Mouse (Mus musculus) hindbrain, embryonic 14.5 days (tissue): Measurements from ENCODE around the gene Fam189a1. TPM values are rescaled to one million over a fixed set of nuclear protein-coding genes. Genes with fewer than 3 reads are reported as not detected.
A peak's percentile ranks its signal among the peaks of the same experiment; 100 is the strongest.

Source experiments
- ATAC-seq: fragments of 200-750 bp; cut with Nextera tagmentation; 2 replicates; pipeline ENCODE4 v1.8.0; 2017; ENCODE audit warnings: moderate number of reproducible peaks, mild to moderate bottlenecking, moderate TSS enrichment, moderate library complexity; ENCODE audit not compliant: low FRiP score
- DNase-seq: peaks from one replicate; pipeline ENCODE4 v3.0.0-alpha.2; 2015; ENCODE audit warnings: low spot score
- H3K27ac ChIP-seq: fragments of 300-500 bp; sonication (generic); 2 replicates; pipeline ENCODE4 v1.5.1; 2014; ENCODE audit warnings: mild to moderate bottlenecking, moderate library complexity
- H3K27me3 ChIP-seq: fragments of 300-500 bp; sonication (generic); 2 replicates; pipeline ENCODE4 v1.6.1; 2014; ENCODE audit warnings: mild to moderate bottlenecking, low read length, mixed read lengths; ENCODE audit not compliant: control insufficient read depth, insufficient read depth
- H3K36me3 ChIP-seq: fragments of 300-500 bp; sonication (generic); replicated peaks from 2 replicates; pipeline ENCODE4 v1.6.1; 2014; ENCODE audit not compliant: control insufficient read depth, insufficient read depth
- H3K4me1 ChIP-seq: fragments of 300-500 bp; sonication (generic); replicated peaks from 2 replicates; pipeline ENCODE4 v1.6.1; 2014; ENCODE audit warnings: antibody characterized with exemption, low read length, mixed read lengths; ENCODE audit not compliant: control insufficient read depth, insufficient read depth
- H3K4me2 ChIP-seq: fragments of 300-500 bp; sonication (generic); replicated peaks from 2 replicates; pipeline ENCODE4 v1.6.1; 2014; ENCODE audit warnings: mild to moderate bottlenecking, moderate library complexity
- H3K4me3 ChIP-seq: fragments of 300-500 bp; sonication (generic); replicated peaks from 2 replicates; pipeline ENCODE4 v1.5.1; 2014; ENCODE audit warnings: mild to moderate bottlenecking, low read length
- H3K9ac ChIP-seq: fragments of 300-500 bp; sonication (generic); 2 replicates; pipeline ENCODE4 v1.6.1; 2014
- H3K9me3 ChIP-seq: fragments of 300-500 bp; sonication (generic); 2 replicates; pipeline ENCODE4 v1.6.1; 2016; ENCODE audit warnings: low read length; ENCODE audit not compliant: control insufficient read depth
- WGBS: fragments of 180-500 bp; shearing (Covaris S2); extraction: QIAGEN DNeasy Blood & Tissue Kit; methylation state at CpG from one replicate; pipeline ENCODE4 v1.1.7; 2014; 5-methylcytosine and 5-hydroxymethylcytosine counted together
- polyA plus RNA-seq: library from polyadenylated mRNA; unstranded; fragments of >200 nt; fragmentation: Nextera tagmentation; extraction: Ambion mirVana; gene quantifications from 2 replicates; pipeline ENCODE4 v1.2.1, GENCODE M21; 2014

Fam189a1 gene
- polyA plus RNA-seq, 1 experiment from 2014 or later = 15.8 TPM

- Histone ChIP-seq H3K9ac (no peak overlapping the region), H3K36me3 (no peaks in the 10 kb centered on the region), H3K4me1 (peaks cover 7% of the 10 kb centered on the region; the same call in 1 of the 2 replicates), H3K4me2 (no peak overlapping the region), H3K4me3 (no peak overlapping the region), H3K27ac (peak overlapping the region; percentile 43; the same call in 1 of the 2 replicates), H3K27me3 (no peaks in the 10 kb centered on the region), H3K9me3 (no peaks in the 10 kb centered on the region)
- DNase-seq (no peak), ATAC-seq (no peak)
- 64% methylated on average over 4 of the region's 4 CpGs for WGBS
Measured at GRCm38 (mm10) chr7:64930980-64931379, 225.4 kb downstream of the Fam189a1 start.

- Histone ChIP-seq H3K27me3 (no peaks in the 10 kb centered on the region), H3K4me3 (no peak overlapping the region), H3K9me3 (no peaks in the 10 kb centered on the region), H3K4me1 (peaks cover 13% of the 10 kb centered on the region), H3K9ac (no peak overlapping the region), H3K36me3 (no peaks in the 10 kb centered on the region), H3K27ac (no peak overlapping the region), H3K4me2 (no peak overlapping the region)
- ATAC-seq (no peak), DNase-seq (no peak)
- WGBS = 85% methylated on average over 5 of the region's 5 CpGs
Measured at GRCm38 (mm10) chr7:64923918-64924317, 232.5 kb downstream of the Fam189a1 start.

GRCm38 (mm10) chr7:64921189-64921588 is 235.2 kb downstream of the Fam189a1 start:
- no peak; the same call in 1 of the 2 replicates for ATAC-seq
- Histone ChIP-seq H3K4me2 (no peak overlapping the region), H3K36me3 (no peaks in the 10 kb centered on the region), H3K27me3 (no peaks in the 10 kb centered on the region), H3K4me1 (peaks cover 16% of the 10 kb centered on the region), H3K9me3 (peaks cover 7% of the 10 kb centered on the region; the same call in 1 of the 2 replicates), H3K9ac (no peak overlapping the region), H3K27ac (0 out of 2 replicates have a peak overlapping the region, but pooled peaks have one; percentile 27), H3K4me3 (no peak overlapping the region)
- DNase-seq = no peak
- 63% methylated on average over 13 of the region's 13 CpGs for WGBS

DNA sequence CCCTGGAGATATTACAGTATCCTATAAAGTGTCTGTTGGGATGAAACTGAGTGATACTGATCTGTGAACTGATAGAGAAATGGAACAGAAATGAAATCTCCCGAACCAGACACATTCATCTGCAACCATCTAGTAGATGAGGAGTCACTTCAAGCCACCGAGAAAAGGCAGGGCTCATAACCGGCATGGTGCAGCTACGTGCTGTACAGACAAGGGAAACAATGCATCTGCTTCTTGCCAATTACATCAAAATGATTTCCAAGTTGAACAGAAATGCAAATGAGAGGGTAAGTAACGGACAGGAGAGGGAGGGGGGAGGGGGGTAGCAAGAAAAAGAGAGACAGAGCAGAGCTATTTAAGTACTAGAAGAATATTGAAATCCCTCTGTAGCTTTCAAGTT is 235.6 kb downstream of the Fam189a1 start:
- WGBS = 24% methylated on average over 5 of the region's 5 CpGs

DNA sequence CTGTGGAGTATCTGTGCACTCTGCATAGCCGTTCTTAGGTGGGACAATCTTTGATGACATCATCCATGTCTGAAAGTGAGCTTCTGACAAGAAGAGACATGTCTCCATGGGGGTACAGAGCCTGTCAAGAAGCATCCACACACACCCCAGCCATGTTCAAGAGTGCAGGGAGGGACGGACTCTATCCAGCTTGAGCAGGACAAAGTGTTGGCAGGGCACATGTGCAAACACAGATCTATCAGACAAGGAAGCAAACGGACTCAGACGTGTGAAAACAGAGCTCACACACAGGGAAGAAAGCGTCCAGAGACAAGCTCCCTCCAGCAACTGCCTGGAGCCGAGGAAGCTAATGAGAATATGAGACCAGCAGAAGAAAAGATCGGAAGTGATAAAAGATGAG is 239.7 kb downstream of the Fam189a1 start:
- Histone ChIP-seq H3K4me2 (no peak overlapping the region), H3K27ac (0 out of 2 replicates have a peak overlapping the region, but pooled peaks have one; percentile 26), H3K27me3 (no peaks in the 10 kb centered on the region), H3K4me1 (peaks cover 25% of the 10 kb centered on the region), H3K4me3 (no peak overlapping the region), H3K9ac (no peak overlapping the region), H3K36me3 (no peaks in the 10 kb centered on the region), H3K9me3 (peaks cover 7% of the 10 kb centered on the region; the same call in 1 of the 2 replicates)
- DNase-seq (no peak), ATAC-seq (no peak)
- WGBS = 57% methylated on average over 7 of the region's 7 CpGs

More for the DNA sequence above, 235.6 kb downstream of the Fam189a1 start:
- H3K9me3 ChIP-seq = peaks cover 7% of the 10 kb centered on the region; the same call in 1 of the 2 replicates
- peak overlapping the region; percentile 27; the same call in 1 of the 2 replicates for H3K27ac ChIP-seq
- H3K4me2 ChIP-seq = no peak overlapping the region
- no peak for DNase-seq
- peaks cover 21% of the 10 kb centered on the region for H3K4me1 ChIP-seq
- H3K4me3 ChIP-seq = no peak overlapping the region
- no peaks in the 10 kb centered on the region for H3K27me3 ChIP-seq
- ATAC-seq = no peak; the same call in 1 of the 2 replicates
- no peaks in the 10 kb centered on the region for H3K36me3 ChIP-seq
- H3K9ac ChIP-seq = no peak overlapping the region

DNA sequence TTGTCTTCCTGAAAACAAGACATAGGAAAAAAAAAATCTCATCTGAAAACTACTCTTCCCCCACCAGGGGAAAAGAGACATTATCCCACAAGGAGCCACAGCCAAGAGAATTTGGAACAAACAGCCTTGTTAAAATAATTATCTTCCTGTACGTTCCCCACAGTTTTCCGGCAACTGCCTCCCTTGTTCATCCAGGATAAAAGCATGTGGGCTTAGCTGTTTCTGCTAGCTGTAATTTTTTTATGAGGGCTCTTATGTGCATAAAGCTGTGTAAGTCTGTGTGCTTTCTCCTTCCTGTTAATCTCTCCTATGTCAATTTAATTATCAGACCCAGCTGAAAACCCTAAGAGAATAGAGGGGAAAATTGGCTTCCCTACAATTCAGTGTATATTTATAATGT is 241.2 kb downstream of the Fam189a1 start:
- DNase-seq = no peak
- no peak overlapping the region for H3K4me3 ChIP-seq
- H3K4me1 ChIP-seq = peaks cover 15% of the 10 kb centered on the region; the same call in 1 of the 2 replicates
- H3K9me3 ChIP-seq = peaks cover 7% of the 10 kb centered on the region; the same call in 1 of the 2 replicates
- H3K36me3 ChIP-seq = no peaks in the 10 kb centered on the region
- ATAC-seq = no peak
- H3K27ac ChIP-seq = peak overlapping the region; percentile 56; the same call in 1 of the 2 replicates
- no peaks in the 10 kb centered on the region for H3K27me3 ChIP-seq
- 56% methylated on average over 2 of the region's 2 CpGs for WGBS
- no peak overlapping the region for H3K9ac ChIP-seq
- no peak overlapping the region for H3K4me2 ChIP-seq

GRCm38 (mm10) chr7:64911945-64912344 is 244.4 kb downstream of the Fam189a1 start:
- no peak overlapping the region for H3K4me3 ChIP-seq
- H3K9me3 ChIP-seq = no peaks in the 10 kb centered on the region
- DNase-seq (no peak), ATAC-seq (no peak)
- no peaks in the 10 kb centered on the region for H3K36me3 ChIP-seq
- H3K9ac ChIP-seq = no peak overlapping the region
- no peak overlapping the region for H3K4me2 ChIP-seq
- WGBS = 87% methylated on average over 2 of the region's 2 CpGs
- no peak overlapping the region for H3K27ac ChIP-seq
- no peaks in the 10 kb centered on the region for H3K27me3 ChIP-seq
- peaks cover 15% of the 10 kb centered on the region; the same call in 1 of the 2 replicates for H3K4me1 ChIP-seq

DNA sequence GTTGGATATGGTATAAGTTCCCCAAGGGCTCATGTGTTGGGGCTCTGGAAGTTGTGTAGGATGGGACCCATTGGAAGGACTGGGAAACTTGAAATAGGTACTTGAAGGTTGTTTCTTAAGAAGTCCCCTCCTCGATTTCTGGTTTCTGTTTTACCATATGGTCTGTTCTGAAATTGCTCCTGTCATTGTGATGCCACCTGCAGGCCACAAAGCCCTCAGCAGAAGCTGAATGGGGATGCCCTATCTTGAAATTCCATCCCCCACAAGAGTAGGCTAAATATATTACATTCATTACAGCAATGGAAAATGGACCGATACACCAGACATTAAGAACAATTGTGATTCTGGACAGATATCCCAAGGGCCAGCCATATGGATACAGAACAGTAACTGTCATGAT is 246.2 kb downstream of the Fam189a1 start:
- ATAC-seq = no peak
- Histone ChIP-seq H3K27ac (no peak overlapping the region), H3K4me2 (no peak overlapping the region), H3K27me3 (no peaks in the 10 kb centered on the region), H3K36me3 (no peaks in the 10 kb centered on the region), H3K9me3 (no peaks in the 10 kb centered on the region), H3K4me1 (peaks cover 2% of the 10 kb centered on the region; the same call in 1 of the 2 replicates), H3K9ac (no peak overlapping the region), H3K4me3 (no peak overlapping the region)
- no peak for DNase-seq
- WGBS = 86% methylated on average over 2 of the region's 2 CpGs

DNA sequence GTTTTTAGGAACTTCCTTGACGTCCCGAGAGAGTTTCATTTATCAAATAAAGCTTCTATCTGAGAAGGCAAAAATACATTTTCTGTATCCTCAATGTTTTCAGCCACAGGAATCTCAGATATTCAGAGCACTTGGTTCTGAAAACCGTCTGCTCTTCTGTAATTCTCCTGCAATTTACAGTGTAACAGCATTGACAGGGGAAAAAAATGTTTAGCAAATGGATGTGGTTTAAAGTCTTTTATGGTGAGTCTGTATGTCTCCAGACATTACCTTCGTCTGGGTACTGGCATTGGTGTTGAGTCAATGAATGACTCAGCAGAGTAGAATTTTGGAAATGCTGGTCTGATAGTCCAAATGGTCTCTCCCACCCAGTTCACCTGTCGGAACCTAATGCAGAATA is 249.4 kb downstream of the Fam189a1 start:
- WGBS = 82% methylated on average over 5 of the region's 5 CpGs
- Histone ChIP-seq H3K27me3 (no peaks in the 10 kb centered on the region), H3K27ac (no peak overlapping the region), H3K4me1 (no peaks in the 10 kb centered on the region), H3K9ac (no peak overlapping the region), H3K4me3 (no peak overlapping the region), H3K4me2 (no peak overlapping the region), H3K9me3 (no peaks in the 10 kb centered on the region), H3K36me3 (no peaks in the 10 kb centered on the region)
- ATAC-seq (no peak), DNase-seq (no peak)

GRCm38 (mm10) chr7:64905506-64905905 is 250.9 kb downstream of the Fam189a1 start:
- WGBS = 90% methylated on average over 3 of the region's 3 CpGs
- DNase-seq (no peak), ATAC-seq (no peak)
- Histone ChIP-seq H3K4me3 (no peak overlapping the region), H3K9ac (no peak overlapping the region), H3K9me3 (no peaks in the 10 kb centered on the region), H3K36me3 (no peaks in the 10 kb centered on the region), H3K4me1 (no peaks in the 10 kb centered on the region), H3K27me3 (no peaks in the 10 kb centered on the region), H3K4me2 (no peak overlapping the region), H3K27ac (no peak overlapping the region)
